Mouse (Mus musculus) Patski (cell line): ENCODE results near the gene Tgtp1. TPM values are rescaled to one million over a fixed set of nuclear protein-coding genes. Genes with fewer than 3 reads are reported as not detected.
"Not testable (repeated sequence)": the region's sequence is repeated elsewhere in the genome, so short reads cannot be mapped to it uniquely, and the experiment has no call there.

ENCODE experiments used
- ATAC-seq: fragments of 100-300 bp; one replicate; pipeline ENCODE4 v1.8.0; 2021
- CTCF ChIA-PET: fragments of 350-600 bp; sonication (Branson Sonifier 250); formaldehyde crosslinking; loops from one replicate; lab custom pipeline; 2022; ENCODE audit warnings: inconsistent platforms; lab: Charles Lee
- POLR2A ChIA-PET: fragments of 350-600 bp; sonication (Branson Sonifier 250); formaldehyde crosslinking; loops from one replicate; lab custom pipeline; 2022; ENCODE audit warnings: antibody characterized with exemption, inconsistent platforms; lab: Charles Lee
- DNase-seq: peaks from one replicate; pipeline ENCODE4 v3.0.0-alpha.2; 2011; ENCODE audit warnings: low read depth, low spot score
- H3K27me3 ChIP-seq: fragments of 371-371 bp; one replicate; pipeline ENCODE4 v1.5.1; 2021
- in situ Hi-C: fragments of 300-500 bp; cut with MboI; formaldehyde crosslinking; loops from 3 replicates; pipeline ENCODE4 v1.11.1; 2018; ENCODE audit warnings: low pct_unique_long_range_greater_than_20kb, mixed read lengths
- polyA plus RNA-seq: library from polyadenylated mRNA; unstranded; gene quantifications from one replicate; pipeline ENCODE4 v1.2.3, GENCODE M21; 2021

The Tgtp1 gene
- polyA plus RNA-seq, 1 experiment from 2014 or later = 0.59 TPM

DNA sequence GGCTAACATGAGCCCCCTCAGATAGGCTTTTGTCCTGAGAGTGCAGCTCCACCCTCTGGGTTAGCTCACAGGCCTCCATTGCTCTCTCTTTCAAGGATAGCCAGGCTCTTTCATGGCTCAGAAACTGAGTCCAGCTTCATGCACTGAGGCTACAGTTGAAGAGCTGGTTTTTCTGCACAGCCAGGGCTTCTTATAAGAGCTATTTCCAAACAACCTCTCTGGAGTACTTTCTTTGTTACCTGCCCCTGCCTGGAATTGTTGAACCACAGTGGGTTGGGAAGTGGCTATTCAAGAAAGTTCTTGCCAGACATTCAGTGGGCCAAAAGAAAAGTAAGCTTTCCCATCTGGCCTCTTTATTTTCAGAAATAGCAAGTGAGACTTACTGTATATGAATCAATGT lies 54.7 kb downstream of the Tgtp1 start:
- CTCF ChIA-PET, in situ Hi-C loops: not testable (repeated sequence)

More for the DNA sequence above, 54.7 kb downstream of the Tgtp1 start:
- ATAC-seq, H3K27me3 ChIP-seq, POLR2A ChIA-PET, DNase-seq: not testable (repeated sequence)

Other genes starting within 250 kb of the Tgtp1 start
- 1,050 TPM for gene Rack1, start 193.8 kb downstream of the Tgtp1 start, polyA plus RNA-seq
- gene Trim41, start 176.8 kb downstream of the Tgtp1 start, polyA plus RNA-seq = 63.9 TPM
- 9.5 TPM for gene Trim7, start 168.0 kb downstream of the Tgtp1 start, polyA plus RNA-seq
- 3.4 TPM for gene Gm12184, start 167.5 kb downstream of the Tgtp1 start, polyA plus RNA-seq
- 39.2 TPM for gene Irgm1, start 122.5 kb downstream of the Tgtp1 start, polyA plus RNA-seq
- 0.15 TPM for gene Gm5431, start 92.0 kb downstream of the Tgtp1 start, polyA plus RNA-seq
- 93.0 TPM for gene Psme2b, start 48.0 kb downstream of the Tgtp1 start, polyA plus RNA-seq
- gene Olfr56, start 15.3 kb downstream of the Tgtp1 start, polyA plus RNA-seq = 0.06 TPM
- gene 9930111J21Rik1, start 14.8 kb downstream of the Tgtp1 start, polyA plus RNA-seq = 0.62 TPM
- 0.68 TPM for gene Gm12185, start 1.9 kb downstream of the Tgtp1 start, polyA plus RNA-seq
- gene 9930111J21Rik2, start 57.1 kb upstream of the Tgtp1 start, polyA plus RNA-seq = 0.86 TPM
- gene Tgtp2, start 70.0 kb upstream of the Tgtp1 start, polyA plus RNA-seq = 0.18 TPM
- 0.81 TPM for gene Ifi47, start 82.4 kb upstream of the Tgtp1 start, polyA plus RNA-seq
- gene Olfr1396, start 120.7 kb upstream of the Tgtp1 start, polyA plus RNA-seq = not detected
- gene Olfr1395, start 148.1 kb upstream of the Tgtp1 start, polyA plus RNA-seq = not detected
- gene Olfr1394, start 160.2 kb upstream of the Tgtp1 start, polyA plus RNA-seq = not detected
- not detected for gene Btnl9, start 193.0 kb upstream of the Tgtp1 start, polyA plus RNA-seq
- 31.9 TPM for gene Zfp62, start 209.1 kb upstream of the Tgtp1 start, polyA plus RNA-seq